Mouse (Mus musculus) lung, embryonic 16.5 days (tissue): ENCODE measurements around the gene Slc8a1. TPM values are rescaled to one million over a fixed set of nuclear protein-coding genes. Genes with fewer than 3 reads are reported as not detected.

ENCODE experiments used
- ATAC-seq: fragments of 200-750 bp; cut with Nextera tagmentation; 2 replicates; pipeline ENCODE4 v1.8.0; 2017; ENCODE audit warnings: low read depth, mild to moderate bottlenecking, moderate library complexity
- H3K27ac ChIP-seq: fragments of 300-500 bp; sonication (generic); 2 replicates; pipeline ENCODE4 v1.5.1; 2014; ENCODE audit warnings: mild to moderate bottlenecking, control low read depth, low read length
- H3K27me3 ChIP-seq: fragments of 300-500 bp; sonication (generic); 2 replicates; pipeline ENCODE4 v1.6.1; 2014; ENCODE audit warnings: low read depth, low read length, mixed read lengths; ENCODE audit not compliant: control insufficient read depth, insufficient read depth
- H3K36me3 ChIP-seq: fragments of 300-500 bp; sonication (generic); 2 replicates; pipeline ENCODE4 v1.6.1; 2014; ENCODE audit warnings: low read length; ENCODE audit not compliant: control insufficient read depth, insufficient read depth
- H3K4me1 ChIP-seq: fragments of 300-500 bp; sonication (generic); replicated peaks from 2 replicates; pipeline ENCODE4 v1.6.1; 2014; ENCODE audit warnings: low read length, mixed read lengths; ENCODE audit not compliant: control insufficient read depth, insufficient read depth
- H3K4me2 ChIP-seq: fragments of 300-500 bp; sonication (generic); 2 replicates; pipeline ENCODE4 v1.6.1; 2014; ENCODE audit warnings: low read depth, low read length, control low read depth
- H3K4me3 ChIP-seq: fragments of 300-500 bp; sonication (generic); 2 replicates; pipeline ENCODE4 v1.5.1; 2014; ENCODE audit warnings: mild to moderate bottlenecking, low read length, control low read depth
- H3K9ac ChIP-seq: fragments of 300-500 bp; sonication (generic); 2 replicates; pipeline ENCODE4 v1.6.1; 2014; ENCODE audit warnings: low read length, control low read depth
- H3K9me3 ChIP-seq: fragments of 300-500 bp; sonication (generic); 2 replicates; pipeline ENCODE4 v1.6.1; 2016; ENCODE audit warnings: low read length; ENCODE audit not compliant: control insufficient read depth
- WGBS: fragments of 180-500 bp; shearing (Covaris S2); extraction: QIAGEN DNeasy Blood & Tissue Kit; methylation state at CpG from one replicate; pipeline ENCODE4 v1.1.7; 2014; 5-methylcytosine and 5-hydroxymethylcytosine counted together
- polyA plus RNA-seq: library from polyadenylated mRNA; unstranded; fragments of >200 nt; fragmentation: Nextera tagmentation; extraction: Ambion mirVana; gene quantifications from 2 replicates; pipeline ENCODE4 v1.2.1, GENCODE M21; 2015

The Slc8a1 gene
- polyA plus RNA-seq, 1 experiment from 2014 or later: 5.8 TPM

DNA sequence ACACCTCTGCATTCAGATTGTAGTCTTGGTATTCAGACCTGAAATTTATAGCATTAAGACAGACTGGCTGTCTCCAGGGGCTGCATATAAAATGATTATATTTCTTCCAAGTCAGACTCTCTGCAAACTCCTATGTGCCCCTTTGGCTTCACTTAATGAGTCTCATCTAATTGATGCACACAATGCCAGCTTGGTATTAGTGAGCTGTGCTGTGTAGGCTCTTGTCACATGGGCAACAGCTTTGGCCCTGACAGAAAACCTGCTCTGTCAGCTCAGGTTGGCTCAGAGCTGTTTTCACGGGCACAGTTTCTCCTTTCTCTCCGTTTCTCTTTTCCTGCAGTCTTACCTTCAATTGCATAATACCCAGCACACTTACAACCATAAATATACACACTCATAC, 60.7 kb downstream of the Slc8a1 start:
- 63% methylated on average over 2 of the region's 2 CpGs for WGBS
- H3K4me1 ChIP-seq: no peaks in the 10 kb centered on the region

DNA sequence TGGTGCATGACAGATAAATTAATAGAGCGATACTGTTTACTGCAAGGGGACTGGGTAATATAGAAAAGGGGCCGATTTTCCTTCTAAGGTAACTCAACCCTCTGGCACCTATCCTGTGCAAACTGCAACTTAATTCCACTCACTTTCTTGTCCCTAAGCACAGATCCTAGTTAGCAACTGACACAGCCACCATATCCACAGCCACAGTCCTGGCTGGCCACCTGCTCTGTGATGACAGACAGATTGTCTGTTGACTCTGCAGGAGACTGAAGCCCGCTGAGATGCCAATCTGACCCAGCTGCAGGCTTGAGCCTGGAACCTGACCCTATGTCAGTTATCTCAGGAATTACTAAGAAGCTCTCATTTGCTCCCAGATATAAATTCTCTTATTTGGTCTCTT, 62.0 kb downstream of the Slc8a1 start:
- Histone ChIP-seq H3K9me3 (no peaks in the 10 kb centered on the region), H3K36me3 (no peaks in the 10 kb centered on the region), H3K4me1 (no peaks in the 10 kb centered on the region), H3K27ac (no peak overlapping the region), H3K27me3 (peaks cover 14% of the 10 kb centered on the region), H3K9ac (no peak overlapping the region), H3K4me3 (no peak overlapping the region), H3K4me2 (no peak overlapping the region)
- ATAC-seq: no peak
- 54% methylated on average over 3 of the region's 3 CpGs for WGBS

More for the DNA sequence above, 60.7 kb downstream of the Slc8a1 start:
- no peak overlapping the region for H3K4me3 ChIP-seq
- H3K9ac ChIP-seq: no peak overlapping the region
- H3K4me2 ChIP-seq: no peak overlapping the region
- H3K36me3 ChIP-seq: no peaks in the 10 kb centered on the region
- no peaks in the 10 kb centered on the region for H3K9me3 ChIP-seq
- no peak overlapping the region for H3K27ac ChIP-seq
- H3K27me3 ChIP-seq: peaks cover 5% of the 10 kb centered on the region
- ATAC-seq: no peak

DNA sequence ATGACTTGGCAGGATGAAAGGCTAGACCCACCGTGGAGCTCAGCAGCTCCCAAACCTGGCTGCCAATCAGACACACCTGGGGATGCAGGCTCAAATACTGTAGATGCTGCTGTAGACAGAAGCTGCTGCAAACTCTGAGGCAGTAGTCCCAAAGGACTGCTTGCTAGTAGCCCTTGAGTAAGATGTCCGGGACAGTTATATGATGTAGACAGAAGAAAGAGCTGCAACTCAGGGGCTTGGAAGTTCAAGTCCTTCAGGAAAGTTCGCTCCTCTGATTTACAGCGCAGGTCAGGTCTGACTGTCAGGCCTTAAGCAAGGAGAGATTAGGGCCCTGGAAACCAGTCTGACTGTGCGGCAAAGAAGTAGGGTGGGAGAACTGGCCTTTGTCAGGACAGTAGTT, 66.9 kb downstream of the Slc8a1 start:
- Histone ChIP-seq H3K4me1 (peaks cover 15% of the 10 kb centered on the region; the same call in 1 of the 2 replicates), H3K36me3 (no peaks in the 10 kb centered on the region), H3K27me3 (peaks cover 20% of the 10 kb centered on the region), H3K9me3 (no peaks in the 10 kb centered on the region), H3K4me2 (no peak overlapping the region), H3K27ac (no peak overlapping the region), H3K9ac (no peak overlapping the region), H3K4me3 (no peak overlapping the region)
- no peak for ATAC-seq
- 47% methylated on average over 5 of the region's 5 CpGs for WGBS

DNA sequence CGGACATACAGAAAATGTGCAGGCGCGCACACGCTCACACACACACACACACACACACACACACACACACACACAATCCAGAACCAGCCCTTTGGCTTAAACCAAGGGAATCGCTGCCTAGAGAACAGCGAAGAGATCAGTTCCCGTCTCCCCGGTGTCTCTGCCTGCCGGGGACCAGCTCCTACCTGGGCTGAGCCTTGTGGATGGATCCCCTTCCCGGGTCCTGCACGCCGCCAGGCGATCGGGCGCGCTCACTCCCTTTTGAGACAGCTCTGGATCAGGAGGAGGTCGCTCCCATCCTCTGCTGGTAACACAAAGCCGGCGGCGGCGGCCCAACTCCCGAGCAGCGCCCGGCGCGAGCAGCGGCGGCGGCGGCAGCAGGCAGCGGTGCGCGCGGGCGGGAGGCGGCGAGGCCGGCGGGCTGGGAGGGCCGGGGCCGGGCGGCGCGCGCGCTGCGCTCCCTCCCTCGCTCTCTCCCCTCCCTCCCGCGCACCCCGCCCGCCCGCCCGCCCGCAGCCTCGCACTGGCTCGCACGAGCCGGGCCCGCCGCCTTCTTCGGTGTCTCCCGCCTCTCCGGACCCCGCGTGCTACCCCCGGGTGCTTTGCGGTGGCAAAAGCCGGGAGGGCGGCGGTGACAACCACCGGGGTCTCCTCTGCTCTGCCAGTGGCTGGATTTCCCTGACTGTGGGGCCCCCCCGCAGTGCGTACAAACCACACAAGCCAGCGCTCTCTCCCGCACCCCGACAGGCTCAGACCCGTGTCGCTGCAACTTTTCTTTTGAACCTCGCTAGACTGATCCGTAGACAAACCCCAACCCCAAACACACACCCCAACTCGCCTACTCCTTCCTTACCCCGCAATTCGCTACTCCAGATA, 68.1 kb downstream of the Slc8a1 start:
- H3K4me3 ChIP-seq: peak overlapping the region; percentile 86
- peak overlapping the region; percentile 86 for H3K9ac ChIP-seq
- no peaks in the 10 kb centered on the region for H3K36me3 ChIP-seq
- ATAC-seq: peak; percentile 89
- WGBS: under 1% methylated on average over 49 of the region's 84 CpGs
- H3K27me3 ChIP-seq: peaks cover 20% of the 10 kb centered on the region
- peaks cover 15% of the 10 kb centered on the region; the same call in 1 of the 2 replicates for H3K4me1 ChIP-seq
- no peaks in the 10 kb centered on the region for H3K9me3 ChIP-seq
- peak overlapping the region; percentile 97 for H3K4me2 ChIP-seq
- H3K27ac ChIP-seq: peak overlapping the region; percentile 86

DNA sequence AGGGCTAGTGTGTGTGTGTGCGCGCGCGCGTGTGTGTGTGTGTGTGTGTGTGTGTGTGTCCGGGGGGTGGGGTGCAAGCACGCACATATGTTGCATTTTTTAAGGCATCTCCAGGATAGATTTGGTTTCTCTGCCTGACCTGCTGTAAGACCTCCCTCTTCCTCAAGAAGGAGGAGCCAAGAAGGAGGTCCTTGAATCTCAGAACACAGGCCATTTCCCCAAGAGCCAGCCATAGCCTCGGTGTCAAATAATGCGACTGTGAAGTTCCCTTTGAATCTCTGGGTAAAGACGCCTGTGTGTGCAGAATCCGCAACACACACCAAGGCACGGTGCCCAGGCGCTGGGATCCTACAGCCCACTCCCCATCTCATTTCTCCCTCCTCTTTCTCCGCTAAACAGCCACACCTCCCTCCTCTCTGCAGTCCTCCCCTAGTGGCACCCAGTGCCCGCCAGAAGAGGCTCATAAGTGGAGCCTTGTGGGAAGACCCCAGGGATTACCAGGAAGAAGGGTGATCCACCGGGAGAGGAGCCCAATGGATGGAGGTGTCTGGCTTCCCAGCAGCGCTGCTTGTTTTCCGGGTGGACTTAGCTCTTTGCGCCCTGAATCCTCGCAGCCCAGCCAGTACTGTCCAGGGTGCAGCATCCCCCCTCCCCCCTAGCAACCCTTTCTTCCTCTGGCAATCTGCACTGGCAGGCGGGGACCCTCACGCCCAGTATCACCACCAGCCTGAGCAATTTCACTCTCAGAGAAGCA, 68.9 kb downstream of the Slc8a1 start:
- H3K36me3 ChIP-seq: no peaks in the 10 kb centered on the region
- 0% methylated on average over 22 of the region's 22 CpGs for WGBS
- H3K4me3 ChIP-seq: peak overlapping the region; percentile 86
- peak overlapping the region; percentile 86 for H3K9ac ChIP-seq
- H3K4me2 ChIP-seq: peak overlapping the region; percentile 97
- H3K27ac ChIP-seq: peak overlapping the region; percentile 86
- peaks cover 15% of the 10 kb centered on the region; the same call in 1 of the 2 replicates for H3K4me1 ChIP-seq
- H3K9me3 ChIP-seq: no peaks in the 10 kb centered on the region
- peaks cover 20% of the 10 kb centered on the region for H3K27me3 ChIP-seq
- peak; percentile 74 for ATAC-seq

DNA sequence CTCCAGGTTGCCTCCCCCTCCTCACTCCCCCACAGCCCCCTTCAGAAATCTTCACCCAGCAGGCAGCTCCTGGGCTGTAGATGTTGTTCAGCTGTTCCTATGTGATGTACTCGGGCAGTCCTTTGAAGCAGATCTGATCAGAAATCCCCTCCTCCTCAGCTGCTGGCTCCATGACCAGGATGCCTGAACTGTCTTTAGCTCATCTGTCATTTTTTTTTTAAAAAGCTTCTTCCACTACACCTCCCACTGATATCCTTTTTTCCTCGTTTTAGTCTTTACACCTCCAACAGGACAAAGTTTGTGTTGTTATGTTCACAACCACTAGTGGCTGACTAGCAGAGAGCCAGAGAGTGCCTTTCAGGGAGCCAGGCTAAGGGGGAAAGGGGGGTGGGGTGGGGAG, 69.7 kb downstream of the Slc8a1 start:
- Histone ChIP-seq H3K9ac (peak overlapping the region; percentile 86), H3K27ac (peak overlapping the region; percentile 86), H3K9me3 (no peaks in the 10 kb centered on the region), H3K4me3 (peak overlapping the region; percentile 86), H3K36me3 (no peaks in the 10 kb centered on the region), H3K4me2 (peak overlapping the region; percentile 97), H3K27me3 (peaks cover 18% of the 10 kb centered on the region), H3K4me1 (peaks cover 15% of the 10 kb centered on the region; the same call in 1 of the 2 replicates)
- no peak for ATAC-seq
- 5% methylated on average over 2 of the region's 2 CpGs for WGBS

DNA sequence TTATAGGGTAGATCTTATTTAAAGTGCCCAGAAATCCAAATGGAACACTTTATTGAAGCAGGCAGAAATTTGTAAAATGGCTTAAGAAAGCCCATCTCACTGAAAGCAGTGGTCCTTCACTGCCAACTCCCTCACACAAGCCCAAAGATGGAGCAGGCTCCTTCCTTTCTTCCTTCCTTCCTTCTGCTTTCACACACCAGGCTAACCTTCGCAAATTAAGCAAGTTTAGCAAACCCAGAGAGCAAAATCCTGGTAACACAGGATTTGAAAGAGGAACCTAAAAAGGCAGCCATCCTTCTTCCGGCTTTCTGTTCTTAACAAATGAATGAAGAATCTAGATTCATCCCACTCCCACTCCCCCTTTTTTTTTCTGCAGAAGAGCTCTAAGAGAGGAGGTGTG, 70.2 kb downstream of the Slc8a1 start:
- H3K27ac ChIP-seq: no peak overlapping the region; the same call in 1 of the 2 replicates
- H3K9ac ChIP-seq: no peak overlapping the region; the same call in 1 of the 2 replicates
- 38% methylated on average over 2 of the region's 2 CpGs for WGBS
- H3K4me3 ChIP-seq: no peak overlapping the region
- peak overlapping the region; percentile 97; the same call in 1 of the 2 replicates for H3K4me2 ChIP-seq
- no peak for ATAC-seq
- peaks cover 15% of the 10 kb centered on the region; the same call in 1 of the 2 replicates for H3K4me1 ChIP-seq
- no peaks in the 10 kb centered on the region for H3K9me3 ChIP-seq
- peaks cover 16% of the 10 kb centered on the region for H3K27me3 ChIP-seq
- H3K36me3 ChIP-seq: no peaks in the 10 kb centered on the region

DNA sequence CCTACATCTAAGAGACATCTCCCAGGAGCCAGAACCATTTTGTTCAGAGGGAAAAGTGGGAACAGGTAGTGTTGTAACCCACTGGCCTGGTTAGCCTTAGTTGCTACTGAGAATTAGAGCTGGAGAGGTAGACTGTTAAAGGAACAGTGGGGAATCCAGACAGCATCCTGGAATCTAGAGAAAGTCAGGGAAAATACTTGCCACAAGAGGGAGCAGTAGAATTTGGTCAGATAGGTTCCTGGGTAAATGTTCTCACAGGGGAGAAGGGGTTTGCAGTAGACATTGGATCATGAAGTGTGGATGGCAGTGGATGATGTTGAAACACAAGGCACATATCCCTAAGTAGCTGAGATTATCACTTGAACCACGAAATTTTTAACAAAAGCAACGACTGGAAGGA, 71.6 kb downstream of the Slc8a1 start:
- H3K4me1 ChIP-seq: peaks cover 15% of the 10 kb centered on the region; the same call in 1 of the 2 replicates
- 33% methylated on average over 2 of the region's 2 CpGs for WGBS
- no peaks in the 10 kb centered on the region for H3K36me3 ChIP-seq
- peaks cover 7% of the 10 kb centered on the region for H3K27me3 ChIP-seq
- H3K9me3 ChIP-seq: no peaks in the 10 kb centered on the region
- H3K4me3 ChIP-seq: no peak overlapping the region
- no peak overlapping the region for H3K4me2 ChIP-seq
- no peak for ATAC-seq
- H3K9ac ChIP-seq: no peak overlapping the region
- no peak overlapping the region for H3K27ac ChIP-seq

DNA sequence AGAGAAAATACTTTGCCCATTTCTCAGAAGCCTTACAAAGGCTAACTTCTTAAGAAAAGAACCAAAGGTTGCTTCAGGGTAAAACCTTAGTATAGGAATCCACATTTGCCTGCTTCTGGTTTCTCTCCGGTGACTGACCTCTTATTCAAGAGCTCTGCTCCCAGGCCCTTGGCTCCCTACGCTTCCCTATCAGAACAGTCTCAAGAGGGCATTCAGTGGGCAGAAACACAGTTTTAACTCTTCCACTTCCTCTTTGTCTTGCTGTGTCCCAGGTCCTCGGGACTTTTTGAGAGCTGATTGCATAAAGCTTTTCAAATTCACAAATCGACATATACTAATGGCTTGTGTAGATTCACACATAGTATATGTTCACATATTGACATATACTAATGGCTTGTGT, 73.3 kb downstream of the Slc8a1 start:
- Histone ChIP-seq H3K4me1 (peaks cover 15% of the 10 kb centered on the region; the same call in 1 of the 2 replicates), H3K4me2 (no peak overlapping the region), H3K27ac (no peak overlapping the region), H3K9me3 (no peaks in the 10 kb centered on the region), H3K27me3 (no peaks in the 10 kb centered on the region), H3K4me3 (no peak overlapping the region), H3K9ac (no peak overlapping the region), H3K36me3 (no peaks in the 10 kb centered on the region)
- ATAC-seq: no peak
- WGBS: 67% methylated on average over 4 of the region's 4 CpGs
